Mouse (Mus musculus) heart, embryonic 11.5 days (tissue): ENCODE measurements around the gene Sept1. TPM values are rescaled to one million over a fixed set of nuclear protein-coding genes. Genes with fewer than 3 reads are reported as not detected.
"Not testable (repeated sequence)": the region's sequence is repeated elsewhere in the genome, so short reads cannot be mapped to it uniquely, and the experiment has no call there.

ENCODE experiments used
- ATAC-seq: fragments of 200-750 bp; cut with Nextera tagmentation; replicated peaks from 2 replicates; pipeline ENCODE4 v1.8.0; 2017; ENCODE audit warnings: moderate library complexity; ENCODE audit not compliant: insufficient number of reproducible peaks, low FRiP score, low TSS enrichment
- H3K27ac ChIP-seq: fragments of 300-500 bp; sonication (generic); 2 replicates; pipeline ENCODE4 v1.5.1; 2014; ENCODE audit warnings: mild to moderate bottlenecking, low read depth, low read length
- H3K27me3 ChIP-seq: fragments of 300-500 bp; sonication (generic); 2 replicates; pipeline ENCODE4 v1.6.1; 2014; ENCODE audit warnings: mild to moderate bottlenecking, low read length, mixed read lengths; ENCODE audit not compliant: control insufficient read depth, insufficient read depth
- H3K36me3 ChIP-seq: fragments of 300-500 bp; sonication (generic); 2 replicates; pipeline ENCODE4 v1.6.1; 2014; ENCODE audit warnings: mild to moderate bottlenecking, low read length, moderate library complexity, mixed read lengths; ENCODE audit not compliant: control insufficient read depth, insufficient read depth
- H3K4me1 ChIP-seq: fragments of 300-500 bp; sonication (generic); 2 replicates; pipeline ENCODE4 v1.6.1; 2014; ENCODE audit warnings: low read length; ENCODE audit not compliant: control insufficient read depth, insufficient read depth
- H3K4me2 ChIP-seq: fragments of 300-500 bp; sonication (generic); 2 replicates; pipeline ENCODE4 v1.6.1; 2014; ENCODE audit warnings: mild to moderate bottlenecking, moderate library complexity
- H3K4me3 ChIP-seq: fragments of 300-500 bp; sonication (generic); 2 replicates; pipeline ENCODE4 v1.5.1; 2014; ENCODE audit warnings: low read depth, low read length
- H3K9ac ChIP-seq: fragments of 300-500 bp; sonication (generic); 2 replicates; pipeline ENCODE4 v1.6.1; 2014; ENCODE audit warnings: mild to moderate bottlenecking, low read depth, low read length, moderate library complexity
- H3K9me3 ChIP-seq: fragments of 300-500 bp; sonication (generic); replicated peaks from 2 replicates; pipeline ENCODE4 v1.6.1; 2016; ENCODE audit warnings: low read length; ENCODE audit not compliant: control insufficient read depth
- WGBS: fragments of 180-500 bp; shearing (Covaris S2); extraction: QIAGEN DNeasy Blood & Tissue Kit; methylation state at CpG from one replicate; pipeline ENCODE4 v1.1.7; 2014; ENCODE audit not compliant: insufficient replicate concordance; 5-methylcytosine and 5-hydroxymethylcytosine counted together
- polyA plus RNA-seq: library from polyadenylated mRNA; unstranded; fragments of >200 nt; fragmentation: Nextera tagmentation; extraction: Ambion mirVana; gene quantifications from 2 replicates; pipeline ENCODE4 v1.2.1, GENCODE M21; 2014

Sept1 gene
- polyA plus RNA-seq, 1 experiment from 2014 or later = 23.1 TPM

DNA sequence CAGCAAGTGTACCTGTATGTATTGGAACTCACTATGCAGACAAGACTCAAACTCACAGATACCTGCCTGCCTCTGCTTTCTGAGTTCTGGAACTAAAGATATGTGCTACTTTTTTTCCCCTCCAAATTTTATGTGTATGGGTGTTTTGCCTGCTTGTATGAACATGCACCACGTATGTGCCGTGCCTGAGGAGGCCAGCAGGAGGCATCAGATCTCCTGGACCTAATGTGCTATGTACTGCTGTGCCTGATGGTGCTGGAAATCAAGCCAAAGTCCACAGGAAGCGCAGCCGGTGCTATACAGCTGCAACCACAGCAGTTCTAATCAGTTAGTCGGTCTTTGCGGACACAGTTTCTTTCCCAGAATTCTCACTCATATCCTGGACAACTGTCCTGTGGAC, 49.1 kb downstream of the Sept1 start:
- H3K4me2 ChIP-seq = no peak overlapping the region
- H3K9ac ChIP-seq = no peak overlapping the region
- H3K27me3 ChIP-seq = no peaks in the 10 kb centered on the region
- ATAC-seq = no peak
- H3K4me1 ChIP-seq = no peaks in the 10 kb centered on the region
- H3K27ac ChIP-seq = no peak overlapping the region
- no peaks in the 10 kb centered on the region for H3K9me3 ChIP-seq
- H3K36me3 ChIP-seq = no peaks in the 10 kb centered on the region
- 70% methylated on average over 6 of the region's 6 CpGs for WGBS
- no peak overlapping the region for H3K4me3 ChIP-seq

DNA sequence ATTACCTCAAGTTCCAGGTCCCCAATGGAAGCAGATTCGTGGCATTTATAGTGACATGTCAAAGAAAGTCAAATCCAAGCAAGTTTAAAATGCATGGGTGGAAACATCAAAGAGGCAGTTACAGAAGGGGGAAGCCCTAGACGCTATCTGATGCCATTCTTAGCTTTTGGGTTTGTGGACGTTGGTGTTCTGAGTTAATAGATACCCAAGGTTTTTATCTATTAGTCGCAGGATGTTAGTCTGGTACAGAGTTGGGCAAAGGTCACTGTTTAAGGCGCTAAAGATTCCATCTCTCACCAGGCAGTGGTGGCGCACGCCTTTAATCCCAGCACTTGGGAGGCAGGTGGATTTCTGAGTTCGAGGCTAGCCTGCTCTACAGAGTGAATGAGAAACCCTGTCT, 49.6 kb downstream of the Sept1 start:
- H3K27ac ChIP-seq = no peak overlapping the region
- H3K27me3 ChIP-seq = no peaks in the 10 kb centered on the region
- no peak overlapping the region for H3K4me3 ChIP-seq
- no peak overlapping the region for H3K9ac ChIP-seq
- H3K4me1 ChIP-seq = no peaks in the 10 kb centered on the region
- H3K9me3 ChIP-seq = no peaks in the 10 kb centered on the region
- ATAC-seq = no peak
- WGBS = 70% methylated on average over 8 of the region's 8 CpGs
- H3K36me3 ChIP-seq = no peaks in the 10 kb centered on the region
- no peak overlapping the region for H3K4me2 ChIP-seq

DNA sequence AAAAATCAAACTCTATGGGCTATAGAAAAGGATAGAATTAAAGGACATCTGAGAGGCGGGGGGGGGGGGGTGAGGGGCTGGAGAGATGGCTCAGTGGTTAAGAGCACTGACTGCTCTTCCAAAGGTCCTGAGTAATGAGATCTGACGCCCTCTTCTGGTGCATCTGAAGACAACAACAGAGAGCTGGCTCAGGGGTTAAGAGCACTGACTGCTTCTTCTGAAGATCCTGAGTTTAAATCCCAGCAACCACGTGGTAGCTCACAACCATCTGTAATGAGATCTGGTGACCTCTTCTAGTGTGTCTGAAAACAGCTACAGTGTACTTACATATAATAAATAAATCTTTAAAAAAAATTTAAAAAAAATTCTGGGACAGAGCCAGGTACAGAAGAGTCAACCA, 51.2 kb downstream of the Sept1 start:
- H3K4me1 ChIP-seq, H3K4me3 ChIP-seq, H3K36me3 ChIP-seq, H3K9me3 ChIP-seq, H3K9ac ChIP-seq, H3K4me2 ChIP-seq, H3K27ac ChIP-seq, ATAC-seq, H3K27me3 ChIP-seq: not testable (repeated sequence)
- WGBS = 24% methylated on average over 3 of the region's 3 CpGs

DNA sequence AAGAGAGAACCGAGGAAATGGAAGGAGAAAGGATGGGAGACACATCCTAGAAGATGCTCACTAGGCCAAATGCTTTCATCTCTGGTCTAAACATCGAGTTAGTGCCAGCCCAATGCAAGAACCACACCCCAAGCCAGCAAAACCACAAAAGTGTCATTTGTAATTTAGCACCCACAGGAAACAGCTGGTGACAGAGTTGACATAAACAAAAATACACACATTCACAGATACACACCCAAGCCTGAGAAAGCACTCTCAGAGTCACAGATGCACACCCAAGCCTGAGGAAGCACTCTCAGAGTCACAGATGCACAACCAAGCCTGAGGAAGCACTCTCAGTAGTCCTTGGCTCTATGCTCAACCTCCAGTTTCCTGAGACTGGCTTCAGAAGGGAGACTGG, 52.1 kb downstream of the Sept1 start:
- Histone ChIP-seq H3K36me3 (no peaks in the 10 kb centered on the region), H3K4me3 (no peak overlapping the region), H3K27me3 (no peaks in the 10 kb centered on the region), H3K27ac (no peak overlapping the region), H3K9me3 (no peaks in the 10 kb centered on the region), H3K4me2 (no peak overlapping the region), H3K4me1 (no peaks in the 10 kb centered on the region), H3K9ac (no peak overlapping the region)
- no peak for ATAC-seq
- 64% methylated on average over 2 of the region's 2 CpGs for WGBS

DNA sequence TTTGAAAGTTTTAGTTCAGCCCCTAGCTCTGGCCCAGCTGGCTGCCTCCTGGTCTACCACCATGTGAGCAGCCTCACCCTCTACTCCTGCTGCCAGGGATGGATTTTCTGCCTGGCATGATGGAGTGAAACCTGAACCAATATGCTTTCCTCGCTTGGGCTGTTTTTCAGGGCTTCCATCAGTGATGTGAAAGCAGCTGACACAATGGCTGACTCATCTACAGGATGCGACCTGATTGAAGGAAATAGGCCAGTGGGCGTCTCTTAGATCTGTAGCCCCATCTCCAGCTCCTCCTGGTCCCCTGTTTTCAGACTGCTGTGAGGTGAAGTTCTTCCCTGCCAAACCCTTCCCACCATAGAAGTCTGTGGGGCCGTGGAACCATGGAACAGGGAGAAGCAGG, 56.0 kb downstream of the Sept1 start:
- H3K36me3 ChIP-seq = no peaks in the 10 kb centered on the region
- H3K9ac ChIP-seq = no peak overlapping the region
- WGBS = 63% methylated on average over 4 of the region's 4 CpGs
- no peak overlapping the region for H3K27ac ChIP-seq
- H3K9me3 ChIP-seq = no peaks in the 10 kb centered on the region
- H3K4me2 ChIP-seq = no peak overlapping the region
- H3K27me3 ChIP-seq = no peaks in the 10 kb centered on the region
- no peak for ATAC-seq
- H3K4me3 ChIP-seq = no peak overlapping the region
- no peaks in the 10 kb centered on the region for H3K4me1 ChIP-seq

DNA sequence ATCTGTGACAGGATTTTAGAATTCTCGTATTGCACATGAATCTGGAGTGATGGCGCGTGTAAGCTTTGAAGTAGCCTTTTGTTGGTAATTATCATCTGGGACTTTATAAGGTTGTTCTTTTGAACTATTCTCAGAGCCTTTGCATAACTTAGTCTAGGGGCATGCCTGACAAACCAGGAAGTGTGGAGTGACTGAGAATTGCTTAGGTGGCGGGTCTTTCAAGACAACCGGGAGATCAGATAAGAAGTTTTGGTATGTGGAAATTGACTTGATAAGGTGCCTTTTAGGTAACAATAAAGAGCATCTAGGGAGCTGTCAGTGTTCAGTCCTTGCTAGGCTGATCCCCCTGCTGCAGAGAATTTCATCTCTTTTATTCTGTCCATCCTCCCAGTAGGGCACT, 66.4 kb downstream of the Sept1 start:
- H3K4me1 ChIP-seq = no peaks in the 10 kb centered on the region
- H3K4me3 ChIP-seq = no peak overlapping the region
- H3K4me2 ChIP-seq = no peak overlapping the region
- no peak overlapping the region for H3K27ac ChIP-seq
- no peak overlapping the region for H3K9ac ChIP-seq
- no peaks in the 10 kb centered on the region for H3K27me3 ChIP-seq
- 75% methylated on average over 5 of the region's 5 CpGs for WGBS
- ATAC-seq = no peak
- H3K36me3 ChIP-seq = no peaks in the 10 kb centered on the region
- no peaks in the 10 kb centered on the region for H3K9me3 ChIP-seq

DNA sequence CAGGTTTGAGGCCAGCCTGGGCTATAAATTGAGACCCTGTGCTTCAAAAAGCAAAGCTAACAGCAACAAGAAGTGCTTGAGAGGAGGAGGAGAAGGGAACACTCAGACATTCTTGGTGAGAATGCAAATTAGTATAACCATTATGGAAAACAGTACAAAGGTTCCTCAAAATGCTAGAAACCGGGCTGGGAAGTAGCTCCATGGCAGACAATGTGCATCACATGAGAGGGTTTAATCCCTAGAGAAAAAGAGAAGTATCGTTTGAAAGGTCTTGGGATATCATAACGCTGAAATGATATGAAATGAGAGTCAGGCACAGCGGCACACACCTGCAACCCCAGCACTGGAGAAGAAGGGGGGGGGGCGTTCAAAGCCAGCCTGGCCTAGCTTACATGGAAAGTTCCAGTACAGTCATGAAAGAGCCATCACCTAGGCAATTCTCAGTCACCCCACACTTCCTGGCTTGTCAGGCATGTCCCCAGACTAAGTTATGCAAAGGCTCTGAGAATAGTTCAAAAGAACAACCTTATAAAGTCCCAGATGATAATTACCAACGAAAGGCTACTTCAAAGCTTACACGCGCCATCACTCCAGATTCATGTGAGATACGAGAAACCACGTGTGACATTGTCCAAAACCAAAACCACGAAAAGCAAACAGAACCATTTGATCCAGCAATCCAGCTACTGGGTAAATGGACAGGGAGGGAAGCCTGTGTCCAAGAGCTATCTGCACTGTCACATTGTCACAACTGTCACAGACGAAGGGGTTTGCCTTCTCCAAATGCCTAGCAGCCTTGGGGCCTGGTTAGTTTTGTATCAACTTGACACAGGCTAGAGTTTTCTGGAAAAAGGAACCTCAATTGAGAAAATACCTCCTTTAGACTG, 67.1 kb downstream of the Sept1 start:
- H3K4me2 ChIP-seq = no peak overlapping the region
- H3K9ac ChIP-seq = no peak overlapping the region
- no peaks in the 10 kb centered on the region for H3K36me3 ChIP-seq
- no peak overlapping the region for H3K27ac ChIP-seq
- no peak overlapping the region for H3K4me3 ChIP-seq
- H3K27me3 ChIP-seq = no peaks in the 10 kb centered on the region
- H3K9me3 ChIP-seq = no peaks in the 10 kb centered on the region
- no peaks in the 10 kb centered on the region for H3K4me1 ChIP-seq
- WGBS = 79% methylated on average over 12 of the region's 12 CpGs
- ATAC-seq = no peak
